ENCODE assay signal across 22 mouse cellular contexts in the genomic region with DNA sequence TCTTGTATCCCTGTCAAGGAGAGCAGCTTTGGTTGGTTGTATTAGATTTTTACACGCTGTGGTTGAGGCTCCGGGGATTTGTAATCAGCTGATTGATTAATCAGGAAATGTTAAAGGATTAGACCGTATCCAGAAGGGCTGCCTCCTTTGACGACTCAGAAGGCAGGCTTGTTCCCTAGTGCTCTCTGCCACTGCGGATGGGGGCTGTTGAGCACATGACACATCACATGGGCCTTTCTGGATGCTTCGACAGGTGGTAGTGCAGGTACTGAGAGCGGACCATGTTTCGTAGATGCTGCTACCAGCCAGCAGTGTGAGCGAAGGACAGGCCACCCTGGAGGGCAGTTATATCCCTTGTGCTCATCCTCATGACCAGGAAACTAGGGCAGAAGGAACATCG. TPM values are rescaled to one million over a fixed set of nuclear protein-coding genes. Genes with fewer than 3 reads are reported as not detected.
DNase-seq lines count a peak whose midpoint lies in the region; ATAC-seq lines count a peak whose summit lies in the region.
"Had no signal": no experiment of that assay in that cellular context is flagged by ENCODE, and none has a peak within 500 bp of the region (broad histone marks: within the 10 kb centered on the region; RNA-seq: fewer than 3 reads in every experiment).

No protein-coding gene starts in this region.

- DNase-seq in hindbrain, embryonic 11.5 days (ENCODE audit: low spot score): no peak
- no peak for DNase-seq in layer of hippocampus, adult 11-12 months (ENCODE audit: low spot score)
- DNase-seq: cerebellum, adult 11 months; cerebellum, adult 9-11 months; gastrocnemius, postnatal 10 days; kidney, adult 2 months; kidney, postnatal 36 days; liver; lung, postnatal 4 days; thymus, postnatal 14 days had no signal

- H3K36me3 ChIP-seq in hindbrain, embryonic 13.5 days: no peaks in the 10 kb centered on the region
- no peaks in the 10 kb centered on the region for H3K36me3 ChIP-seq in hindbrain, embryonic 11.5 days (ENCODE audit: control insufficient read depth, insufficient read depth, low read length)
- no peaks in the 10 kb centered on the region for H3K36me3 ChIP-seq in midbrain, embryonic 15.5 days (replicated peaks)
- no peaks in the 10 kb centered on the region for H3K36me3 ChIP-seq in midbrain, embryonic 13.5 days
- no peaks in the 10 kb centered on the region for H3K36me3 ChIP-seq in hindbrain, embryonic 16.5 days (ENCODE audit: control insufficient read depth, insufficient read depth, low read length)
- H3K36me3 ChIP-seq in neural tube, embryonic 15.5 days: no peaks in the 10 kb centered on the region
- H3K36me3 ChIP-seq: embryonic facial prominence, embryonic 15.5 days; forebrain, embryonic 15.5 days; liver, embryonic 15.5 days; lung, embryonic 15.5 days had no signal

- H3K4me2 ChIP-seq in hindbrain, embryonic 13.5 days: no peak overlapping the region
- no peak overlapping the region for H3K4me2 ChIP-seq in hindbrain, embryonic 11.5 days (replicated peaks; ENCODE audit: low read depth, low read length)
- no peak overlapping the region; the same call in 1 of the 2 replicates for H3K4me2 ChIP-seq in midbrain, embryonic 15.5 days
- no peak overlapping the region for H3K4me2 ChIP-seq in midbrain, embryonic 13.5 days (replicated peaks)
- no peak overlapping the region for H3K4me2 ChIP-seq in hindbrain, embryonic 16.5 days (ENCODE audit: low read length)
- H3K4me2 ChIP-seq in neural tube, embryonic 15.5 days: 0 out of 2 replicates have a peak overlapping the region, but pooled peaks have one; percentile 9
- H3K4me2 ChIP-seq: embryonic facial prominence, embryonic 15.5 days; forebrain, embryonic 15.5 days; lung, embryonic 15.5 days had no signal

- H3K4me3 ChIP-seq in hindbrain, embryonic 13.5 days: no peak overlapping the region
- H3K4me3 ChIP-seq in hindbrain, embryonic 11.5 days (ENCODE audit: low read depth, low read length): no peak overlapping the region
- no peak overlapping the region for H3K4me3 ChIP-seq in midbrain, embryonic 15.5 days
- no peak overlapping the region for H3K4me3 ChIP-seq in midbrain, embryonic 13.5 days (replicated peaks)
- no peak overlapping the region for H3K4me3 ChIP-seq in hindbrain, embryonic 16.5 days (ENCODE audit: low read length)
- no peak overlapping the region for H3K4me3 ChIP-seq in neural tube, embryonic 15.5 days (replicated peaks)
- H3K4me3 ChIP-seq: embryonic facial prominence, embryonic 15.5 days; forebrain, embryonic 15.5 days; liver, embryonic 15.5 days; lung, embryonic 15.5 days; myocyte had no signal

- H3K27ac ChIP-seq in hindbrain, embryonic 13.5 days: peak overlapping the region; percentile 24
- H3K27ac ChIP-seq in hindbrain, embryonic 11.5 days (ENCODE audit: low read depth, low read length): no peak overlapping the region
- H3K27ac ChIP-seq in midbrain, embryonic 15.5 days: no peak overlapping the region
- no peak overlapping the region for H3K27ac ChIP-seq in midbrain, embryonic 13.5 days
- no peak overlapping the region for H3K27ac ChIP-seq in hindbrain, embryonic 16.5 days (ENCODE audit: low read depth, low read length)
- H3K27ac ChIP-seq in neural tube, embryonic 15.5 days (replicated peaks): no peak overlapping the region
- H3K27ac ChIP-seq: embryonic facial prominence, embryonic 15.5 days; forebrain, embryonic 15.5 days; lung, embryonic 15.5 days had no signal

- no peaks in the 10 kb centered on the region for H3K9me3 ChIP-seq in hindbrain, embryonic 13.5 days
- no peaks in the 10 kb centered on the region for H3K9me3 ChIP-seq in hindbrain, embryonic 11.5 days (ENCODE audit: control insufficient read depth, low read length)
- H3K9me3 ChIP-seq in midbrain, embryonic 15.5 days: no peaks in the 10 kb centered on the region
- H3K9me3 ChIP-seq in midbrain, embryonic 13.5 days: no peaks in the 10 kb centered on the region
- no peaks in the 10 kb centered on the region for H3K9me3 ChIP-seq in hindbrain, embryonic 16.5 days (ENCODE audit: control insufficient read depth, low read length)
- H3K9me3 ChIP-seq in neural tube, embryonic 15.5 days (replicated peaks): no peaks in the 10 kb centered on the region
- H3K9me3 ChIP-seq: embryonic facial prominence, embryonic 15.5 days; forebrain, embryonic 15.5 days; liver, embryonic 15.5 days; lung, embryonic 15.5 days had no signal

- H3K9ac ChIP-seq in hindbrain, embryonic 13.5 days: no peak overlapping the region
- no peak overlapping the region for H3K9ac ChIP-seq in hindbrain, embryonic 11.5 days (ENCODE audit: low read depth, low read length)
- H3K9ac ChIP-seq in midbrain, embryonic 15.5 days: no peak overlapping the region
- H3K9ac ChIP-seq in midbrain, embryonic 13.5 days (replicated peaks): no peak overlapping the region
- no peak overlapping the region for H3K9ac ChIP-seq in hindbrain, embryonic 16.5 days (ENCODE audit: low read depth, low read length)
- H3K9ac ChIP-seq in neural tube, embryonic 15.5 days (replicated peaks): no peak overlapping the region
- H3K9ac ChIP-seq: embryonic facial prominence, embryonic 15.5 days; forebrain, embryonic 15.5 days; liver, embryonic 15.5 days; lung, embryonic 15.5 days had no signal

- peaks cover 57% of the 10 kb centered on the region for H3K4me1 ChIP-seq in hindbrain, embryonic 13.5 days (replicated peaks)
- H3K4me1 ChIP-seq in hindbrain, embryonic 11.5 days (replicated peaks; ENCODE audit: control insufficient read depth, insufficient read depth, low read length): no peaks in the 10 kb centered on the region
- peaks cover 30% of the 10 kb centered on the region for H3K4me1 ChIP-seq in midbrain, embryonic 15.5 days
- H3K4me1 ChIP-seq in midbrain, embryonic 13.5 days (replicated peaks): peaks cover 48% of the 10 kb centered on the region
- H3K4me1 ChIP-seq in hindbrain, embryonic 16.5 days (ENCODE audit: control insufficient read depth, insufficient read depth, low read depth, low read length): peaks cover 14% of the 10 kb centered on the region
- H3K4me1 ChIP-seq in neural tube, embryonic 15.5 days: peaks cover 34% of the 10 kb centered on the region

- 0 out of 2 replicates have a peak, but pooled peaks have one; percentile 22 for ATAC-seq in hindbrain, embryonic 13.5 days (ENCODE audit: low FRiP score)
- no peak for ATAC-seq in hindbrain, embryonic 11.5 days (ENCODE audit: low FRiP score)
- ATAC-seq in midbrain, embryonic 15.5 days (replicated peaks): peak; percentile 30; the same call in 1 of the 2 replicates
- ATAC-seq in midbrain, embryonic 13.5 days: no peak
- peak; percentile 49 for ATAC-seq in hindbrain, embryonic 16.5 days
- ATAC-seq in neural tube, embryonic 15.5 days (ENCODE audit: low FRiP score): 0 out of 2 replicates have a peak, but pooled peaks have one; percentile 22
- ATAC-seq: forebrain, embryonic 15.5 days; inflammation-experienced regulatory T-cells, adult 6 months; Patski had no signal

- no peaks in the 10 kb centered on the region for H3K27me3 ChIP-seq in hindbrain, embryonic 13.5 days
- no peaks in the 10 kb centered on the region for H3K27me3 ChIP-seq in hindbrain, embryonic 11.5 days (ENCODE audit: control insufficient read depth, insufficient read depth, low read length)
- no peaks in the 10 kb centered on the region for H3K27me3 ChIP-seq in midbrain, embryonic 15.5 days (replicated peaks)
- no peaks in the 10 kb centered on the region for H3K27me3 ChIP-seq in midbrain, embryonic 13.5 days
- no peaks in the 10 kb centered on the region for H3K27me3 ChIP-seq in hindbrain, embryonic 16.5 days (replicated peaks; ENCODE audit: control insufficient read depth, insufficient read depth, low read length)
- H3K27me3 ChIP-seq in neural tube, embryonic 15.5 days (replicated peaks): no peaks in the 10 kb centered on the region
- H3K27me3 ChIP-seq: embryonic facial prominence, embryonic 15.5 days; forebrain, embryonic 15.5 days; lung, embryonic 15.5 days; Patski had no signal

- WGBS in hindbrain, embryonic 13.5 days: 63% methylated on average over 10 of the region's 10 CpGs
- WGBS in hindbrain, embryonic 11.5 days: 80% methylated on average over 10 of the region's 10 CpGs
- 54% methylated on average over 10 of the region's 10 CpGs for WGBS in midbrain, embryonic 15.5 days
- 59% methylated on average over 10 of the region's 10 CpGs for WGBS in midbrain, embryonic 13.5 days
- 59% methylated on average over 10 of the region's 10 CpGs for WGBS in hindbrain, embryonic 16.5 days
- WGBS in neural tube, embryonic 15.5 days: 62% methylated on average over 10 of the region's 10 CpGs

RNA-seq across cellular contexts. Expression of a gene that starts 33.6 kb away (rescaled TPM):
- 24.9 and 26.8 TPM in 2 replicates for polyA plus RNA-seq in hindbrain, embryonic 13.5 days (2015; fragmentation: Nextera tagmentation; extraction: Ambion mirVana)
- 20.5 and 35.7 TPM in 2 replicates for polyA plus RNA-seq in hindbrain, embryonic 11.5 days (2014; fragmentation: Nextera tagmentation; extraction: Ambion mirVana)
- 27.1 and 27.8 TPM in 2 replicates for polyA plus RNA-seq in midbrain, embryonic 15.5 days (2015; fragmentation: Nextera tagmentation; extraction: Ambion mirVana)
- 28.0 and 31.4 TPM in 2 replicates for polyA plus RNA-seq in midbrain, embryonic 13.5 days (2015; fragmentation: Nextera tagmentation; extraction: Ambion mirVana)
- polyA plus RNA-seq in hindbrain, embryonic 16.5 days (2015; fragmentation: Nextera tagmentation; extraction: Ambion mirVana): 16.4 and 19.3 TPM in 2 replicates
- 19.0 and 20.8 TPM in 2 replicates for polyA plus RNA-seq in neural tube, embryonic 15.5 days (2015; fragmentation: Nextera tagmentation; extraction: Ambion mirVana)

Comparison
In these comparisons a context has a peak if more than half of its experiments do, and no peak if none do; other contexts are left out.
1. ATAC-seq: peak in hindbrain, embryonic 13.5 days (single experiment), midbrain, embryonic 15.5 days (single experiment), hindbrain, embryonic 16.5 days (single experiment) and neural tube, embryonic 15.5 days (single experiment); none in hindbrain, embryonic 11.5 days (single experiment) and midbrain, embryonic 13.5 days (single experiment).